Mouse (Mus musculus) gastrocnemius, postnatal 36 days (tissue): ENCODE data around the gene Fam192a. TPM values are rescaled to one million over a fixed set of nuclear protein-coding genes. Genes with fewer than 3 reads are reported as not detected.
A peak's percentile ranks its signal among the peaks of the same experiment; 100 is the strongest.

Source experiments
- DNase-seq, 2 experiments: peaks; one replicate each; pipeline ENCODE4 v3.0.0; 2022
- intact Hi-C: fragments of 180-260 bp; cut with DNase I; formaldehyde crosslinking; loops from one replicate; pipeline ENCODE4 v1.15.1; 2025
- total RNA-seq, 2 experiments: library from RNA; stranded (reverse); gene quantifications; 2 replicates each; pipeline ENCODE4 v1.2.3; 2021

The Fam192a gene
- total RNA-seq, 2 experiments from 2014 or later: 16.2 to 20.1 TPM

- DNase-seq: no peak
- intact Hi-C loops: no loop called here
Measured at GRCm38 (mm10) chr8:94537456-94537855, 64.3 kb downstream of the Fam192a start.

DNA sequence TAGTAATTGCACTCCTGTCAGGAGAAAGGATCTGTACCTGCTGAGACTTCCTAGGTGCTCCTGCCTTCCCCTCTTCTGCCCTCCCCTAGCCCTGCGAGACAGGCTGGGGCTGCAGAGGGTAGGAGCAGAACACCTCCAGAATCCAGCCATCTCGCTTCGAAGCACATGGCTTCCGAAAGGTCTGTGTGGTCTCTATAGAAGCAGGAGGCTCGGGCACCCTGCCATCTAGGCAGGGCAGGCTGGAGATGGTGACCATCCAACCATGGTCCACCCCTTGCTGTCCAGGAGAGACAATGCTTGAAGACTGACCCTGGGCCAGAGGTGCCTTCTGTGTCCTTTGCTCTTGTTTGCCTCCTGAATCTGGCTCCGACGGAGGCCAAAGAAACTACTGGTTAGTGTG lies 66.2 kb downstream of the Fam192a start:
- intact Hi-C loops: no loop called here
- no peak for DNase-seq

GRCm38 (mm10) chr8:94534612-94535011 lies 67.2 kb downstream of the Fam192a start:
- intact Hi-C loops: no loop called here
- DNase-seq: no peak

DNA sequence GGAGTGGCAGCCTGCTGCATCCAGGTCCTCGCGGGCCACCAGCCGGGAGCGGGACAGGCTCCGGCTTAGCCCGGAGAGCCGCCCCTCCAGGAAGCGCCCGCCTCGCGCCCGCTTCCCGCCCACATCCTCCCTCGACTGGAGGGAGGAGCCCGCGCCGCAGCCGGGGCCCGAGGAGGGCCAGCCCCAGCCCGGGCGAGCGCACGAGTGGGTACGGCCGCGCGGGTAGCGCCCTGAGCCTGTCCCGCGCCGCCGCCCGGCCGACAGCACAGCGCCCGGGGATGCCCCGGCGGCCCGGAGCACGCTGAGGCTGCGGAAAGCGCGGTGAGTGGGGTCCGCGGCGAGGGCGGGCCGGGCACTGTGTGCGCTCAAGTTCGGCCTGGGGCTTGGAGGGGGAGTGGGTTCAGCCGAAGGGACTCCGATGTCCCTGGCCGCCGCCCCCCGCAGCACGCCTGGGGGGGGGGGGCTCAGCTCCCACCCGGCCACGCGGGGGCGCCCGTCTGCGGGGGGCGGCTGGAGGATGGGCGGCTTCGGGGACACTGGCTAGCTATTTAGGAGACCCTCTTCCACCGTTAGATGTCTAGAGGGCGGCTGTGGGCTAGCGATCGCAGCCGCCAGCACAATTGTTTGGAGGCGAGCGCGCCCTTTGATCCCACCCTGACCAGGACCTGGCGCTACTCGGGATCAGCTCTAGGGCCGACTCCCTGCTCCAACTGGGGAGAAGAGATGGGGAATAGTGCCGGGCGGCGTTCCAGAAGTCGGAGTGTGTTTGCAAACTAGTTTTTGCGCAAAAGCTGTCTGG lies 68.7 kb downstream of the Fam192a start, which contains the start of gene Cpne2:
Gene Cpne2, plus strand, starts transcription at position 118 of the 799 bp plus-strand sequence.
- intact Hi-C loops: no loop called here
- peak; percentile 65 to 67 for DNase-seq

- DNase-seq: peak in 1 of 2 experiments; percentile 38
- intact Hi-C loops: no loop called here
Measured at GRCm38 (mm10) chr8:94532525-94532872, 69.3 kb downstream of the Fam192a start.

DNA sequence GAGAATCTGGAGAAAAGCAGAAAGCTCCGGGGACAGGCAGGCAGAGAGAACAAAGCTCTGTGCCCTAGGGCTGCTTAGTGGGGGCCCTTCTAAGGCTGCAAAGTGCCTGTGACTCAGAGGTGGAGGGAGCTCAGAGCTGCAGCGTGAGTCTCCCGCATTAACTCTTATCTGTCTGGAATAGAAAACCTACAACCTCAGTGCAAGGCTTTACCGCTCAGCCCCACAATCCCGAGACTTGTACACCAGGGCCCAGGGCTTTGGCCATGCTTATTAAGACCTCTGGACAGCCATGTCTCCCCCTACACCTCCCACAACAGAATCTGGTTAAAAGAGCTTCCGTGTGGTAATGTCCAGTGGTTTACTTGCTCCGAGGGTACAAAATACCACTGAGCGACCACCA lies 69.8 kb downstream of the Fam192a start:
- intact Hi-C loops: no loop called here
- DNase-seq: no peak

DNA sequence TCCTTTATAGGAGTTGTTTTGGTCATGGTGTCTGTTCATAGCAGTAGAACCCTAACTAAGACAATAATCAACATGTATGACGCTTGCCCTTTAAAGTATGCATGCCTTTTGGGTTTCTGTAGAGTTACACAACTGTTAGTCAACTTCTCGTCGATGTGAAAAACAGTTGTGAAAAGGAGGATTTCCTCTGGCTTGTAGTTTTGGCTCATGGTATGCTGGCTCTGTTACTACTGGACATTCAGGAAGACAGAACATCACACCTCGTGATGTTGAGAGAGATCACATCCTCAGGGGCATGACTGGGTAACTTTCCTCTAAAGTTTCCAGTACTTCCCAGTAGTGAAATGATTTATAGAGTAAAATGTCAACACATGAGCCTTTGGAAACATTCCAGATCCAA lies 71.2 kb downstream of the Fam192a start:
- no peak for DNase-seq
- intact Hi-C loops: no loop called here

DNA sequence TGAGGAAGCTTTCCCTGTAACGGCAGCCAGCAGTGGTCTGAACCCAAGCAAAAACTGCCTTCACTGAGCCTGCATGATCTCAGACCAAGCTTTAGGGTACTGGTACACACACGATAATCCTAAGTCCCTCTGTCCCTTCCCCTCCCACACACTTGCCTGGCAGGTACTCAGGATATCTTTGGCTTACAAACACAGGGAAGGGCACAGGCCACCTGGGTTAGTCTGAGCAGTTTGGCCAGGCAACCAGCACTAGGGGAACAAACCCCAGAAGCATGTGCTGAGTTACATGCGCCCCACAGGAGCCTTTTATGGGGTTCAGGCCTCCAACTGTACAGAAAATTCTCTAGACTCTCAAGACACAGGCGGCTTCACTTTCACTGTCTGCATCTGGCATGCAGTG lies 71.9 kb downstream of the Fam192a start:
- intact Hi-C loops: loop anchor here (2.0 to 10.0 kb wide), 3 partner anchors 55 to 285 kb away; partner anchors contain the start of gene Ccl17
- DNase-seq: no peak

GRCm38 (mm10) chr8:94528245-94528644 lies 73.6 kb downstream of the Fam192a start:
- DNase-seq: peak in 1 of 2 experiments; percentile 33
- intact Hi-C loops: loop anchor here (2.0 to 10.0 kb wide), 3 partner anchors 57 to 287 kb away; partner anchors contain the start of gene Ccl17

- intact Hi-C loops: loop anchor here (5.0 to 10.0 kb wide), 2 partner anchors 175 to 288 kb away; partner anchors contain the start of gene Ccl17
- no peak for DNase-seq
Measured at GRCm38 (mm10) chr8:94527178-94527577, 74.6 kb downstream of the Fam192a start.

DNA sequence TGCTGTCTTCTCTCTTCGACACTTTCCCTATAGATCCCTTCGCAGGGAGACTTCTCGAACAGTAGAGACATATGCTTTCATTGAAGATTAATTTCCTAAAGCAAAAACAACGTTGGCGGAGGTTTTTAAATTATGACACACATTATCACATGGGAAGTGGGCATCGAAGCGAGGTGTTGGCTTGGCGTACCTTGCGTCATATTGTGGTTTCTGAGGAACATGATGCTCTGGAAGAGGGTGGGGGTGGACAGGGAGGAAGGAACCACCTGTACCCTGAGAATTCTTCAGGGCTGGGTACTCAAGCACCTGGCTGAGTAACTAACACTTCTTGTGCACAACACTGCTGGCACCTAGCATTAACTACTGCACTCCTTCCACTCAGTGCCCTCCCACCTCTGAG lies 77.2 kb downstream of the Fam192a start:
- intact Hi-C loops: loop anchor here (10.0 kb wide), 1 partner anchor 290 kb away; the partner anchor contains the start of gene Ccl17
- no peak for DNase-seq

Other genes starting within 250 kb of the Fam192a start
- gene Herpud1, start 215.6 kb downstream of the Fam192a start, total RNA-seq: 100 to 1,000 TPM in 1 of 2 experiments, 10 to 100 TPM in 1; 93.3 to 102 TPM
- gene Nlrc5, start 167.6 kb downstream of the Fam192a start, total RNA-seq: under 1 TPM; 0.38 to 0.57 TPM
- 1 to 10 TPM; 4.5 to 7.3 TPM for gene Cpne2, start 69.0 kb downstream of the Fam192a start, total RNA-seq
- 1 to 10 TPM; 7.3 to 9.3 TPM for gene Rspry1, start 60 bp downstream of the Fam192a start, total RNA-seq
- 10 to 100 TPM; 53.8 to 67.4 TPM for gene Arl2bp, start 64.6 kb upstream of the Fam192a start, total RNA-seq
- 1 to 10 TPM in 1 of 2 experiments, under 1 TPM in 1; 0.51 to 3.4 TPM for gene Pllp, start 94.3 kb upstream of the Fam192a start, total RNA-seq
- gene Ccl22, start 143.6 kb upstream of the Fam192a start, total RNA-seq: not detected
- gene Cx3cl1, start 170.0 kb upstream of the Fam192a start, total RNA-seq: 1 to 10 TPM in 1 of 2 experiments, under 1 TPM in 1; 0.52 to 1.6 TPM
- not detected for gene Ccl17, start 208.5 kb upstream of the Fam192a start, total RNA-seq
- 100 to 1,000 TPM; 411 to 443 TPM for gene Coq9, start 236.3 kb upstream of the Fam192a start, total RNA-seq
- gene Ciapin1, start 236.4 kb upstream of the Fam192a start, total RNA-seq: 10 to 100 TPM; 31.9 to 34.4 TPM